Mouse (Mus musculus) kidney, embryonic 16.5 days (tissue): ENCODE results near the gene Actn4. TPM values are rescaled to one million over a fixed set of nuclear protein-coding genes. Genes with fewer than 3 reads are reported as not detected.

Experiments used
- ATAC-seq: fragments of 200-750 bp; cut with Nextera tagmentation; 2 replicates; pipeline ENCODE4 v1.8.0; 2017; ENCODE audit warnings: moderate TSS enrichment; ENCODE audit not compliant: low FRiP score, low TSS enrichment
- H3K27ac ChIP-seq: fragments of 300-500 bp; sonication (generic); 2 replicates; pipeline ENCODE4 v1.5.1; 2014; ENCODE audit warnings: low read length
- H3K27me3 ChIP-seq: fragments of 300-500 bp; sonication (generic); 2 replicates; pipeline ENCODE4 v1.6.1; 2014; ENCODE audit warnings: low read length, control low read depth, mixed read lengths; ENCODE audit not compliant: insufficient read depth
- H3K36me3 ChIP-seq: fragments of 300-500 bp; sonication (generic); 2 replicates; pipeline ENCODE4 v1.6.1; 2014; ENCODE audit warnings: low read length, control low read depth, mixed read lengths; ENCODE audit not compliant: insufficient read depth
- H3K4me1 ChIP-seq: fragments of 300-500 bp; sonication (generic); 2 replicates; pipeline ENCODE4 v1.6.1; 2014; ENCODE audit warnings: low read length, control low read depth, mixed read lengths; ENCODE audit not compliant: insufficient read depth
- H3K4me2 ChIP-seq: fragments of 300-500 bp; sonication (generic); replicated peaks from 2 replicates; pipeline ENCODE4 v1.6.1; 2014; ENCODE audit warnings: low read depth, low read length
- H3K4me3 ChIP-seq: fragments of 300-500 bp; sonication (generic); 2 replicates; pipeline ENCODE4 v1.5.1; 2014; ENCODE audit warnings: mild to moderate bottlenecking, low read length
- H3K9ac ChIP-seq: fragments of 300-500 bp; sonication (generic); replicated peaks from 2 replicates; pipeline ENCODE4 v1.6.1; 2014; ENCODE audit warnings: low read length
- H3K9me3 ChIP-seq: fragments of 300-500 bp; sonication (generic); 2 replicates; pipeline ENCODE4 v1.6.1; 2016; ENCODE audit warnings: low read length, control low read depth
- WGBS: fragments of 180-500 bp; shearing (Covaris S2); extraction: QIAGEN DNeasy Blood & Tissue Kit; methylation state at CpG from one replicate; pipeline ENCODE4 v1.1.7; 2014; 5-methylcytosine and 5-hydroxymethylcytosine counted together
- polyA plus RNA-seq: library from polyadenylated mRNA; unstranded; fragments of >200 nt; fragmentation: Nextera tagmentation; extraction: Ambion mirVana; gene quantifications from 2 replicates; pipeline ENCODE4 v1.2.1, GENCODE M21; 2015

The Actn4 gene
- polyA plus RNA-seq, 1 experiment from 2014 or later = 374 TPM

DNA sequence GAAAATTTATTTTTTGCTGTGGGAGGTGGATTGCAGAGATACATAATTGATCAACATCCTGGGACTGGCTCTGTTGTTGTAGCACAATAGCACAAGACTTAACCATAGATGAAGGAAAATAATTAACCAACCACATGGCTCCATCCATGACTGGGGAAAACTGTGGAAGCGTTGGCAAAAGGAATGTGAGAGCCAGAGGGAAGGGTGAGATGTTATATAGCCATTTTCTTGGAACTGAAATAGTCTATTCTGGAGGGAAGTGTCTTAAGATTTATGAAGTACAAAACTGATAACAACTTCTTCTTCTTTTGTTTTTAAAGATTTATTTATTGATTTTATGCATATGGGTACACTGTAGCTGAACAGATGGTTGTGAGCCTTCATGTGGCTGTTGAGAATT, 114.9 kb downstream of the Actn4 start:
- no peak for ATAC-seq
- Histone ChIP-seq H3K27me3 (no peaks in the 10 kb centered on the region), H3K4me2 (no peak overlapping the region), H3K9me3 (peaks cover 2% of the 10 kb centered on the region; the same call in 1 of the 2 replicates), H3K4me1 (peaks cover 4% of the 10 kb centered on the region; the same call in 1 of the 2 replicates), H3K9ac (no peak overlapping the region), H3K36me3 (no peaks in the 10 kb centered on the region), H3K27ac (no peak overlapping the region), H3K4me3 (no peak overlapping the region)
- 53% methylated on average over 1 of the region's 1 CpGs for WGBS

Other genes with a start within 250 kb of the Actn4 start
- 9.4 and 9.9 TPM in 2 replicates for gene Fbxo17, start 245.5 kb downstream of the Actn4 start, polyA plus RNA-seq
- gene Mrps12, start 220.5 kb downstream of the Actn4 start, polyA plus RNA-seq = 141 and 143 TPM in 2 replicates
- gene Sars2, start 220.3 kb downstream of the Actn4 start, polyA plus RNA-seq = 32.8 and 34.2 TPM in 2 replicates
- not detected in 2 replicates for gene Ccer2, start 206.2 kb downstream of the Actn4 start, polyA plus RNA-seq
- 67.3 and 75.0 TPM in 2 replicates for gene Sirt2, start 195.6 kb downstream of the Actn4 start, polyA plus RNA-seq
- 48.5 and 53.2 TPM in 2 replicates for gene Nfkbib, start 194.8 kb downstream of the Actn4 start, polyA plus RNA-seq
- 7.0 and 7.7 TPM in 2 replicates for gene Rinl, start 173.4 kb downstream of the Actn4 start, polyA plus RNA-seq
- gene Hnrnpl, start 153.8 kb downstream of the Actn4 start, polyA plus RNA-seq = 204 and 224 TPM in 2 replicates
- gene Ech1, start 137.1 kb downstream of the Actn4 start, polyA plus RNA-seq = 198 and 214 TPM in 2 replicates
- gene Lgals4, start 128.5 kb downstream of the Actn4 start, polyA plus RNA-seq = 10.8 and 12.8 TPM in 2 replicates
- 1.3 and 2.3 TPM in 2 replicates for gene Lgals7, start 98.5 kb downstream of the Actn4 start, polyA plus RNA-seq
- gene Capn12, start 80.9 kb downstream of the Actn4 start, polyA plus RNA-seq = 0.59 and 0.74 TPM in 2 replicates
- 406 and 407 TPM in 2 replicates for gene Eif3k, start 19.5 kb upstream of the Actn4 start, polyA plus RNA-seq
- 9.7 and 10.1 TPM in 2 replicates for gene Map4k1, start 19.7 kb upstream of the Actn4 start, polyA plus RNA-seq
- gene Ryr1, start 162.8 kb upstream of the Actn4 start, polyA plus RNA-seq = 0.97 and 1.4 TPM in 2 replicates
- gene Rasgrp4, start 172.5 kb upstream of the Actn4 start, polyA plus RNA-seq = 0.66 and 0.84 TPM in 2 replicates
- gene Fam98c, start 193.9 kb upstream of the Actn4 start, polyA plus RNA-seq = 20.0 and 20.4 TPM in 2 replicates
- 0.94 and 1.0 TPM in 2 replicates for gene Ggn, start 207.9 kb upstream of the Actn4 start, polyA plus RNA-seq
- 3.4 and 4.6 TPM in 2 replicates for gene Spred3, start 208.1 kb upstream of the Actn4 start, polyA plus RNA-seq
- 270 and 282 TPM in 2 replicates for gene Psmd8, start 218.4 kb upstream of the Actn4 start, polyA plus RNA-seq